Mouse (Mus musculus): ENCODE results near the gene Serpinb3a. TPM values are rescaled to one million over a fixed set of nuclear protein-coding genes. Genes with fewer than 3 reads are reported as not detected.

Gene Serpinb3a
- 0.20 TPM in 1 of 2 replicates, not detected in the other for polyA plus RNA-seq (2015; fragmentation: Nextera tagmentation; extraction: Ambion mirVana)

DNA sequence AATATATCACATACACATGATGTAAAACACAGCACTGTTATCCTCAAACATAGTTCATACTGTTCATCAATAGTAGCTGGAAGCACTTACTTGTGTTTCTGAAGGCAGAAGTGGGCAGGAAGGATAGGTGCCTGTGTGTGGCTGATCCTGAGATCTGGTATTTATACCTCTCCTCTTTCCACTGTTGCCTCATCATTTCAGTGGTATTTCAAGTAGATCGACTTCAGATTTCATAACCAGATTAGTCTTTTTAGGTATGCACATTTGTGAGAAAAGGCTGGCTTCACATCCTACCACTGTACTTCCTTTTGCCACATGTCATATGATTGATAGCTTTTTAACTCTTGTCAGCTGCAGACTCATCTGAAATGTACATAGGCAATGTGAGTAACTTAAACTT, at the start of gene Serpinb3a:
TSS of gene Serpinb3a (minus strand) at position 101 of the 400 bp plus-strand sequence.

DNA sequence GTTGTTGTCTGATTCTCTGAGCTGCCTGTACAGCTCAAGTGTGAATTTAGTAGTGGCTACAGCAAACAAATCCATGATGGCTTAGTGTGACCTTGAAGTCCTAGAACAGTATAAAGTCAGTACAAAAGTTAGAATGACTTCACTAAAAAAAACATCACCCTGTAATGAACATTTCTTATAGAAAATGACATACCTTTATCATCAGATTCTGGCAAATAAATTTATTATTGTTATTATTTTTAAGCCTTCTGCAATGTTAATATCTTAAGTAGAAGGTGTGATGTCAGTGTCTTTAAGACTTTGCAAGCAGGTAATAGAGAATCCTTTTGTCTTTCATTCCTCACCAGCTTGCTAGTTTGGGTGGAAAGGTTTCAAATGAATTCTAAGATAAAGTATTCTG, 31.3 kb upstream of the Serpinb3a start, which contains the start of gene Serpinb3d:
TSS of gene Serpinb3d (minus strand) at position 101 of the 400 bp plus-strand sequence.

Other genes starting within 250 kb of the Serpinb3a start
- gene Serpinb5, start 191.1 kb downstream of the Serpinb3a start, polyA plus RNA-seq (2015; fragmentation: Nextera tagmentation; extraction: Ambion mirVana): 0.06 and 0.07 TPM in 2 replicates
- gene Serpinb12, start 117.9 kb downstream of the Serpinb3a start, polyA plus RNA-seq (2015; fragmentation: Nextera tagmentation; extraction: Ambion mirVana): 0.69 TPM in 1 of 2 replicates, not detected in the other
- gene Serpinb13, start 71.3 kb downstream of the Serpinb3a start, polyA plus RNA-seq (2015; fragmentation: Nextera tagmentation; extraction: Ambion mirVana): not detected in 2 replicates
- not detected in 2 replicates for gene Serpinb3d, start 31.2 kb upstream of the Serpinb3a start, polyA plus RNA-seq (2015; fragmentation: Nextera tagmentation; extraction: Ambion mirVana)
- gene Serpinb3b, start 226.1 kb upstream of the Serpinb3a start, polyA plus RNA-seq (2015; fragmentation: Nextera tagmentation; extraction: Ambion mirVana): not detected in 2 replicates
- gene Serpinb3c, start 226.1 kb upstream of the Serpinb3a start, polyA plus RNA-seq (2015; fragmentation: Nextera tagmentation; extraction: Ambion mirVana): 0.09 TPM in 1 of 2 replicates, not detected in the other

All from adrenal gland, postnatal 0 days (tissue).